Mouse (Mus musculus) C2C12 (cell line): ENCODE measurements around the gene Hap1. TPM values are rescaled to one million over a fixed set of nuclear protein-coding genes. Genes with fewer than 3 reads are reported as not detected.
A peak's percentile ranks its signal among the peaks of the same experiment; 100 is the strongest.

Experiments
- H3K27me3 ChIP-seq: one replicate; pipeline ENCODE4 v1.6.1; 2011; ENCODE audit not compliant: control insufficient read depth, insufficient read depth, insufficient read length
- H3K36me3 ChIP-seq: one replicate; pipeline ENCODE4 v1.6.1; 2011; ENCODE audit not compliant: control insufficient read depth, insufficient read depth
- H3K4me3 ChIP-seq: one replicate; pipeline ENCODE4 v1.5.1; 2011; ENCODE audit warnings: mild to moderate bottlenecking, control low read depth; ENCODE audit not compliant: poor library complexity, insufficient read depth, severe bottlenecking
- H3K79me2 ChIP-seq: one replicate; pipeline ENCODE4 v1.6.1; 2011; ENCODE audit not compliant: control insufficient read depth, insufficient read depth
- H3K79me3 ChIP-seq: one replicate; pipeline ENCODE4 v1.6.1; 2011; ENCODE audit warnings: low read depth, control low read depth
- H3ac ChIP-seq: one replicate; pipeline ENCODE3; 2011; ENCODE audit warnings: low read depth; ENCODE audit not compliant: control insufficient read depth, insufficient read length
- CEBPB ChIP-seq: IDR thresholded peaks from one replicate; pipeline ENCODE4 v1.6.1; 2011; ENCODE audit warnings: low read depth, mild to moderate bottlenecking, control low read depth, moderate library complexity
- CTCF ChIP-seq: IDR thresholded peaks from one replicate; pipeline ENCODE4 v1.5.1; 2011; ENCODE audit not compliant: control insufficient read depth, insufficient read depth, insufficient read length
- FOSL1 ChIP-seq: IDR thresholded peaks from one replicate; pipeline ENCODE4 v1.8.0; 2011; ENCODE audit warnings: mild to moderate bottlenecking, low read length; ENCODE audit not compliant: poor library complexity, insufficient read depth, severe bottlenecking
- MAX ChIP-seq: IDR thresholded peaks from one replicate; pipeline ENCODE4 v1.6.1; 2011; ENCODE audit warnings: mild to moderate bottlenecking, control low read depth
- MYOD1 ChIP-seq: IDR thresholded peaks from one replicate; pipeline ENCODE4 v1.6.1; 2011; ENCODE audit warnings: low read depth; ENCODE audit not compliant: control insufficient read depth, insufficient read length
- MYOG ChIP-seq: IDR thresholded peaks from one replicate; pipeline ENCODE4 v1.6.1; 2011; ENCODE audit not compliant: control insufficient read depth, insufficient read length; ENCODE audit errors: extremely low read depth
- USF1 ChIP-seq: IDR thresholded peaks from one replicate; pipeline ENCODE4 v1.6.1; 2011; ENCODE audit warnings: low read depth, mild to moderate bottlenecking, control low read depth, moderate library complexity
- polyA plus RNA-seq: library from polyadenylated mRNA; unstranded; fragments of >200 nt; fragmentation: generic; extraction: Trizol; gene quantifications from one replicate; pipeline ENCODE4 v1.2.1, GENCODE M21; 2012; ENCODE audit warnings: missing spikeins

Hap1 gene
- polyA plus RNA-seq, 1 experiment: 1.9 TPM

DNA sequence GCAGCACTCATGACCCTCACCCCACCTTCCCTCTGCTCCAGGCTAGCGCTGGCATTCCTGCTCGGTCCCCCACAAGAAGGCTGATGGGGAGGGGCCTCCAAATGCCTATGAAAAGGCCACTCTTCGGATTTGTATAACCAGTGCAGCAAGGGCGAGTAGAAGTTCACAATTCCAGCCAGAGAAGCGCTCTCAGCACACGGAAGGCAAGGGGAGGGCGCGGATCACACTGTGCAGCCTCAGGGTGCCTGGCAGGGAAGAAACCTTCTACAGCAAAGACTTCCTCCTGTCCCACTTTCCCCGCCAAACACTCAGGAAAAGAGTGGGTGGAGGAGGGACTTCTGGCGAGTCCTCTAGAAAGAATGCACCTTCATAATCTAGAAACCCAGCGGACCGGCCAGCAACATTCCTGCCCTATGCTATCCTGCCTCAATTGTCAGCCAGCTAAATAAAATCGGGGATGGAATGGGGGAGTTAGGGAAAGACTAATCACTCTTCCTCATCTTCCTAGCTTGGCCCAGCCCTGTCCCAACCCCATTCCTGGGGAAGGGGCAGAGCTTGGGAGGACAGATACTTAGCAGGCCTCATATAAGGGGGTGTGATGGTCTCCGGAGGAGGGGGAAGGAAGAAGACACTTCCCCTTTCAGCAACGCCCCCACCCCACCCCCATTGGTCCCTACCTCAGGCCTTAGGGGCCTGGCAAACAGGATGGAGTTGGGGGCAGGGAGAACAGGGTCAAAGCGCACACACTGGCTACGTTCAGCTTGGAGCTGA, 40.1 kb upstream of the Hap1 start:
- Histone ChIP-seq H3K79me3 (peaks cover 38% of the 10 kb centered on the region), H3K36me3 (no peaks in the 10 kb centered on the region), H3K27me3 (no peaks in the 10 kb centered on the region), H3K4me3 (peak overlapping the region; percentile 68), H3K79me2 (peaks cover 63% of the 10 kb centered on the region), H3ac (peak overlapping the region; percentile 39)
- TF ChIP-seq USF1: no peak
- TF ChIP-seq MAX: no peak
- TF ChIP-seq MYOD1: no peak
- TF ChIP-seq CEBPB: no peak
- no peak for TF ChIP-seq CTCF

DNA sequence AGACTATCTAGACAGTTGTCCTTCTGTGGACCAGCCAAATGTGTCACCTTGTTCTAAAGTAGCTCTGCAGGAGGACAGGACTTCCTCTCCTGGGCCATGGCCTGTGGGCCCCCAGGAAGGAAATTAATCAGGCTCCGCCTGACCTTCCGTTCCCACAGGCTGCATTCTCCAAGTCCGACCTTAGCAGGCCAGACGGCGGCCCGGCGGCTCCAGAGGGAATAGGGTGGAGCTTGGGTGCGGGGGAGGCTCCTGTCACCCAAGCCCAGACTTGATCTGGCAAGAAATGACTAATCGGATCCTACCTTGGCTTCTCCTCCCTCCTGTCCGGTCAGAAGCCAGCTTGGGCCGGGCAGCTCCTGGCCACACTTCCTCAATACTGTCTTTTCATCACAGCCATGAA, 39.3 kb upstream of the Hap1 start:
- Histone ChIP-seq H3K79me2 (peaks cover 71% of the 10 kb centered on the region), H3K79me3 (peaks cover 46% of the 10 kb centered on the region), H3K27me3 (no peaks in the 10 kb centered on the region), H3K36me3 (no peaks in the 10 kb centered on the region), H3ac (no peak overlapping the region), H3K4me3 (no peak overlapping the region)
- TF ChIP-seq FOSL1 (no peak), USF1 (no peak), CEBPB (no peak), MAX (no peak), CTCF (no peak), MYOD1 (no peak), MYOG (no peak)

DNA sequence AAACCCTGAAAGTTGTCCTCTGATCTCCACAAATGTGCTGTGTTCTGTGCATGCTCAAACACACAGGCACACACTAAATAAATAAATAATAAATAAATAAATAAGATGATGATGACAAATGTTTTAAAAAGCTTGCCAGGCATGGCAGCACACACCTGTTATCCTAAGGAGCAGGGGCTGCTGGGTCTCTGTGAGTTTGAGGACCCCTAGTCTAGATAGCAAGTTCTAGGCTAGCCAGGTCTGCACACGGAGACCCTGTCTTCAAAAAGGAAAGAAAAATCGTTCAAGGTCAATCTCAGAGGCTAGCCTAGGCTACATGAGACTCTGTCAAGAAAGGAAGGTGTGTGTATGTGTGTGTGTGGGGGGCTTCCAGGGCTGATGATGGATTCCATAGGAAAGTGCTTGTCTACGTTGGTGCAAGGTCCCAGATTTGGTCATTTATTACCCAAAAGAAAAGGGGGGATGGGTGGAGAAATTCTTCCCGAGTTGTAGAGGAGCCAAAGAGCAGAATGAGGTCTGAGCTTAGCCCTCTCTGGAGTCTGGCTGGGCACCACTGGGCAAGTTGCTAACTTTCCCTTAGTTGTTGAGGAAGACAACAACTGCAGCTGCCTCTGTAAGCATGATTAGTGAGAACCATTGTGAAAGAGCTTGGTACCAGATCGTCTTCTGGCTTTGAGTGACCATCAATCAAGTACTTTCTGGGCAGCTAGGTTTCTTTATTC, 38.6 kb upstream of the Hap1 start:
- Histone ChIP-seq H3K79me3 (peaks cover 52% of the 10 kb centered on the region), H3K27me3 (no peaks in the 10 kb centered on the region), H3K36me3 (no peaks in the 10 kb centered on the region), H3ac (no peak overlapping the region), H3K79me2 (peaks cover 78% of the 10 kb centered on the region), H3K4me3 (no peak overlapping the region)
- no peak for TF ChIP-seq MYOG
- no peak for TF ChIP-seq CTCF
- no peak for TF ChIP-seq USF1
- peak; percentile 48 for TF ChIP-seq CEBPB
- TF ChIP-seq FOSL1: no peak
- no peak for TF ChIP-seq MAX
- TF ChIP-seq MYOD1: no peak

DNA sequence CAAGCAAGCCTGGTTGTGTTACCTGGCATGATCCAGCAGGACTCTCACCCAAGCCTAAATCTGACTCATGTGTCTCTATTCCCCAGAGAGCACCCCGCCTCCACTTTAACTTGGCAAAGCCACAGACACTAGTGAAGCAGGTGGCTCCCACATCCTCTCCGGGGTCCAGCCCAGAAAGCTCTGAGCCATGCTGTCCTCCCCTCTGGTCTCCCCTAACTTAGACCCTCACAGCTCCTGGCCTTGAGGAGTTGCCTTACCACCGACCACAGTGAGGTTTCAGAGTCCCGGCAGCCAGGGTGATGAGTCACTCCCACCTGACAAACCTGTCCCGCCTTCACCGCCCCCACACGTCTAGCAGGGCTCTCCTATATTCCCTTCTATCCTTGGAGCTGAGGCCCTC, 37.8 kb upstream of the Hap1 start:
- no peaks in the 10 kb centered on the region for H3K36me3 ChIP-seq
- no peaks in the 10 kb centered on the region for H3K27me3 ChIP-seq
- H3ac ChIP-seq: no peak overlapping the region

DNA sequence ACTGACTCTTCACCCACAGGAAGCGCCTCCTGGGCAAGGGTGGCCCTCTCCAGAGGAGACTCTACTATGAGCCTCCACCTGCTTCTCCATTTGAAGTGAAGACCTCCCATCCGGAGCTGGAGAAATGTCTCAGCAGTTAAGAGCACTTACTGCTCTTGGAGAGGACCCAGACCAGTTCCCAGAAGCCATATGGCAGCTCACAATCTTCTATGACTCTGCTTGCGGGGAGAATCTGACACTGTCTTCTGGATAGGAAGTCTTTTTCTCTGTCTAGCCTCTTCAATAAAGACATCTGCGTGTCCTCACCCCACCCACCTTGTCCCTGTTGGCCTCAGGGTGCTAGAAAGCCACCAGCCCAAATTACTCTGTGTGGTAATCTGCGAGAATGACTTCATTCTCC, 37.0 kb upstream of the Hap1 start:
- TF ChIP-seq USF1: no peak
- no peak for TF ChIP-seq MAX
- TF ChIP-seq CTCF: no peak
- no peak for TF ChIP-seq FOSL1
- no peak for TF ChIP-seq MYOD1
- no peak for TF ChIP-seq CEBPB
- TF ChIP-seq MYOG: no peak
- H3K79me2 ChIP-seq: peaks cover 94% of the 10 kb centered on the region

More for the DNA sequence above, 37.8 kb upstream of the Hap1 start:
- Histone ChIP-seq H3K79me3 (peaks cover 59% of the 10 kb centered on the region), H3K4me3 (no peak overlapping the region), H3K79me2 (peaks cover 86% of the 10 kb centered on the region)
- TF ChIP-seq MAX: peak; percentile 14
- no peak for TF ChIP-seq CTCF
- peak; percentile 48 for TF ChIP-seq MYOD1
- TF ChIP-seq CEBPB: no peak

DNA sequence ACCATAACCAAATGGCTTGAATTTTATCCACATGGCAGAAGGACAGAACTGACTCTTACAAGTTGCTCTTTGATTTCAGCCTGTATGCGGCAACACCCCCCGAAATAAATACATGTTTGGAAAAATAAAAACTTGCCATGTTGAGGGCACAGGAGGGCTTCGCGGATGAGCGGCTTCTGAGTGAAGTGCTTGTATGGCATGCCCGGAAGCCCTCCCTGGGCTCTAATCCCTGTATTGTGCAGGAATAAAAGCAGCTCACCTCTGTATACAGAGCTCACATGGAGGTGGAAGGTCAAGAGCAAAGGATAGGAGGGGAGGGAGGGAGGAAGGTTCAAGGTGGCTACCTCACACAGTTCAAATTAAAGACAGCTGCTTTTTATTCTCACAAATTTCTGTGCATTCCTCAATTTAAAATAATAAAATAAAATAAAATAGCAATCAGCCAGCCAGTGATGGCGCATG, 36.0 kb upstream of the Hap1 start:
- no peaks in the 10 kb centered on the region for H3K27me3 ChIP-seq
- TF ChIP-seq CTCF (no peak), MYOD1 (no peak), FOSL1 (no peak), CEBPB (no peak)
- H3K36me3 ChIP-seq: no peaks in the 10 kb centered on the region
- H3K79me3 ChIP-seq: peaks cover 66% of the 10 kb centered on the region
- H3K4me3 ChIP-seq: no peak overlapping the region
- peaks cover 99% of the 10 kb centered on the region for H3K79me2 ChIP-seq
- no peak overlapping the region for H3ac ChIP-seq

More for the DNA sequence above, 37.0 kb upstream of the Hap1 start:
- H3K79me3 ChIP-seq: peaks cover 60% of the 10 kb centered on the region
- no peak overlapping the region for H3ac ChIP-seq
- no peaks in the 10 kb centered on the region for H3K27me3 ChIP-seq
- H3K36me3 ChIP-seq: no peaks in the 10 kb centered on the region
- H3K4me3 ChIP-seq: no peak overlapping the region
